Mouse (Mus musculus) neural tube, embryonic 11.5 days (tissue): ENCODE measurements around the gene Adnp. TPM values are rescaled to one million over a fixed set of nuclear protein-coding genes. Genes with fewer than 3 reads are reported as not detected.
"Not testable (repeated sequence)": the region's sequence is repeated elsewhere in the genome, so short reads cannot be mapped to it uniquely, and the experiment has no call there.

Experiments used
- ATAC-seq: fragments of 200-750 bp; cut with Nextera tagmentation; 2 replicates; pipeline ENCODE4 v1.8.0; 2017; ENCODE audit warnings: moderate number of reproducible peaks, mild to moderate bottlenecking, moderate TSS enrichment, moderate library complexity; ENCODE audit not compliant: insufficient read depth, low FRiP score, low TSS enrichment
- DNase-seq: peaks from one replicate; pipeline ENCODE4 v3.0.0-alpha.2; 2015; ENCODE audit warnings: low spot score
- H3K27ac ChIP-seq: fragments of 300-500 bp; sonication (generic); 2 replicates; pipeline ENCODE4 v1.5.1; 2014; ENCODE audit warnings: low read depth, mild to moderate bottlenecking, low read length
- H3K27me3 ChIP-seq: fragments of 300-500 bp; sonication (generic); 2 replicates; pipeline ENCODE4 v1.6.1; 2014; ENCODE audit warnings: mild to moderate bottlenecking, low read length, mixed read lengths; ENCODE audit not compliant: control insufficient read depth, insufficient read depth
- H3K36me3 ChIP-seq: fragments of 300-500 bp; sonication (generic); 2 replicates; pipeline ENCODE4 v1.6.1; 2014; ENCODE audit warnings: mild to moderate bottlenecking, low read length, moderate library complexity, mixed read lengths; ENCODE audit not compliant: control insufficient read depth, insufficient read depth
- H3K4me1 ChIP-seq: fragments of 300-500 bp; sonication (generic); 2 replicates; pipeline ENCODE4 v1.6.1; 2014; ENCODE audit warnings: low read length, mixed read lengths; ENCODE audit not compliant: control insufficient read depth, insufficient read depth
- H3K4me2 ChIP-seq: fragments of 300-500 bp; sonication (generic); 2 replicates; pipeline ENCODE4 v1.6.1; 2014; ENCODE audit warnings: low read depth, mild to moderate bottlenecking, moderate library complexity
- H3K4me3 ChIP-seq: fragments of 300-500 bp; sonication (generic); 2 replicates; pipeline ENCODE4 v1.5.1; 2014; ENCODE audit warnings: low read depth, low read length
- H3K9ac ChIP-seq: fragments of 300-500 bp; sonication (generic); 2 replicates; pipeline ENCODE4 v1.6.1; 2014; ENCODE audit warnings: mild to moderate bottlenecking, low read length
- H3K9me3 ChIP-seq: fragments of 300-500 bp; sonication (generic); 2 replicates; pipeline ENCODE4 v1.6.1; 2016; ENCODE audit warnings: low read length; ENCODE audit not compliant: control insufficient read depth
- WGBS: fragments of 180-500 bp; shearing (Covaris S2); extraction: QIAGEN DNeasy Blood & Tissue Kit; methylation state at CpG from one replicate; pipeline ENCODE4 v1.1.7; 2014; 5-methylcytosine and 5-hydroxymethylcytosine counted together
- polyA plus RNA-seq: library from polyadenylated mRNA; unstranded; fragments of >200 nt; fragmentation: Nextera tagmentation; extraction: Ambion mirVana; gene quantifications from 2 replicates; pipeline ENCODE4 v1.2.1, GENCODE M21; 2014

Gene Adnp
- polyA plus RNA-seq, 1 experiment from 2014 or later = 14.2 TPM

DNA sequence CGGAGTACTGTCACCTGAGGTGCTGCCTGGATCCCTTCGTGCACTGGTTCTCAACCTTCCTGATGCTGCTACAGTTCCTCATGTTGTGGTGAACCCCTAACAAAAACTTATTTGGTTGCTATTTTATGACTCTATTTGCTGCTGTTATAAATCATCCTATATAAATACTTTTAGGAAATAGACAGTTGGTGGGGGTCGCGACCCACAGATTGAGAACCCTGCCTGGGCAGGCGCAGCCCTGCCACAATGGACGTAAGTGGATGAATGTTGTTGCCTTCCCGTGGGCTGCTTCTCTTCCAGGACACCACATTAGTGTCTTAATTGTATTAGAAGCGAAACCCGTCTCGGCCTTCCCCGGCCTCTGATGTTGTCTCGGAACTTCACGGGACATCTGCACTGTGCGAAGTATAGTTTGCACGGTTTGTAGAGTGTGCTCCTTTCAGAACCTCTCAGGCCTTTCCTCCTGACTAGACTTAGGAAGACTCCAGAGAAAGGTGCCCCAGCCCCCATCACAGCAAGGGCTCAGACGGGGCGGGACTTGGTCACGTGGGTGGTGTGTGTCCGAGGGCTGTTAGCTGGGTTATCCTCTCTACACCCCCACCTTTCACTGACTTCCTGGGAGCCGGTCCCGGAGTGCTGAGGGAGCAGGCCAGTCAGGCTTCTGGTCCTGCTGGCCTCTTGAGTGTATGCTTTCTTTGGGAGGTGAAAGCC, 40.0 kb downstream of the Adnp start:
- ATAC-seq (no peak), DNase-seq (no peak)
- Histone ChIP-seq H3K4me3 (no peak overlapping the region), H3K4me1 (peaks cover 17% of the 10 kb centered on the region), H3K9me3 (no peaks in the 10 kb centered on the region), H3K27me3 (no peaks in the 10 kb centered on the region), H3K9ac (no peak overlapping the region), H3K36me3 (no peaks in the 10 kb centered on the region), H3K27ac (no peak overlapping the region), H3K4me2 (no peak overlapping the region)
- 45% methylated on average over 21 of the region's 21 CpGs for WGBS

- H3K27me3 ChIP-seq = no peaks in the 10 kb centered on the region
- 9% methylated on average over 14 of the region's 14 CpGs for WGBS
- ATAC-seq (no peak), DNase-seq (no peak)
- H3K36me3 ChIP-seq = no peaks in the 10 kb centered on the region
- H3K4me3 ChIP-seq = no peak overlapping the region
- H3K27ac ChIP-seq = no peak overlapping the region
- no peaks in the 10 kb centered on the region for H3K4me1 ChIP-seq
- no peaks in the 10 kb centered on the region for H3K9me3 ChIP-seq
- peak overlapping the region; percentile 27 for H3K4me2 ChIP-seq
- H3K9ac ChIP-seq = peak overlapping the region; percentile 8
These were observed 44.9 kb downstream of the Adnp start for GRCm38 (mm10) chr2:168161978-168162377.

DNA sequence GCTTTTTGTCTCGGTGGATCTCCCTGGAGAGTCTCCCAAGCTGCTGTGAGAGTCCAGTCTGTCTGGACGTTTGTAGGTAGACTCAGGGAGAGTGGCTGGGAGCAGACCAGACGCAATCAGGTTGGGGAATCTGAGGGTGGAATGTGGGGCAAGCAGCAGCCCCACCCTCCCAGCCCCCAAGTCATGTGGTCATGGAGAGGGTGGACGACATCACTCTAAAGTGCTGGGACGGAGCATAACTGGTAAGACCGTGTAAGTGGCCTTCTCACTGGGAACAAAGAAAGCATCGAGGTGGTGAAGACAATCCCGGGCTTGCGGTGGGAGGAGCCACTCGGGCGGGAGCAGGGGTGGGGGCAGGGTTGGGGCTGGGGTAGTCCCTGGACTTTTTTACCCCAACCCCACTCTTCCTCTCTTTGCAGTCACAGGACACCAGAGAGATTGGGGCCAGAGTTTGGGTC, 45.4 kb downstream of the Adnp start:
- no peaks in the 10 kb centered on the region for H3K4me1 ChIP-seq
- H3K36me3 ChIP-seq = no peaks in the 10 kb centered on the region
- no peaks in the 10 kb centered on the region for H3K27me3 ChIP-seq
- peak overlapping the region; percentile 8 for H3K9ac ChIP-seq
- ATAC-seq (peak; percentile 48; the same call in 1 of the 2 replicates), DNase-seq (no peak)
- WGBS = 7% methylated on average over 11 of the region's 11 CpGs
- H3K9me3 ChIP-seq = no peaks in the 10 kb centered on the region
- peak overlapping the region; percentile 27 for H3K4me2 ChIP-seq
- no peak overlapping the region for H3K27ac ChIP-seq
- no peak overlapping the region for H3K4me3 ChIP-seq

- no peaks in the 10 kb centered on the region for H3K36me3 ChIP-seq
- H3K27ac ChIP-seq = no peak overlapping the region
- no peak for ATAC-seq
- no peaks in the 10 kb centered on the region for H3K9me3 ChIP-seq
- no peak overlapping the region for H3K4me2 ChIP-seq
- 86% methylated on average over 9 of the region's 9 CpGs for WGBS
- H3K9ac ChIP-seq = no peak overlapping the region
- H3K27me3 ChIP-seq = no peaks in the 10 kb centered on the region
- H3K4me3 ChIP-seq = no peak overlapping the region
- no peaks in the 10 kb centered on the region for H3K4me1 ChIP-seq
- DNase-seq = no peak
These were observed 46.5 kb downstream of the Adnp start for GRCm38 (mm10) chr2:168160370-168160930.

- H3K9me3 ChIP-seq = no peaks in the 10 kb centered on the region
- WGBS = 6% methylated on average over 25 of the region's 25 CpGs
- H3K4me1 ChIP-seq = peaks cover 8% of the 10 kb centered on the region; the same call in 1 of the 2 replicates
- ATAC-seq (no peak), DNase-seq (no peak)
- H3K27ac ChIP-seq = no peak overlapping the region
- no peak overlapping the region for H3K4me3 ChIP-seq
- no peaks in the 10 kb centered on the region for H3K27me3 ChIP-seq
- peak overlapping the region; percentile 39 for H3K4me2 ChIP-seq
- H3K9ac ChIP-seq = peak overlapping the region; percentile 27
- no peaks in the 10 kb centered on the region for H3K36me3 ChIP-seq
These were observed 47.8 kb downstream of the Adnp start for GRCm38 (mm10) chr2:168158911-168159711.

DNA sequence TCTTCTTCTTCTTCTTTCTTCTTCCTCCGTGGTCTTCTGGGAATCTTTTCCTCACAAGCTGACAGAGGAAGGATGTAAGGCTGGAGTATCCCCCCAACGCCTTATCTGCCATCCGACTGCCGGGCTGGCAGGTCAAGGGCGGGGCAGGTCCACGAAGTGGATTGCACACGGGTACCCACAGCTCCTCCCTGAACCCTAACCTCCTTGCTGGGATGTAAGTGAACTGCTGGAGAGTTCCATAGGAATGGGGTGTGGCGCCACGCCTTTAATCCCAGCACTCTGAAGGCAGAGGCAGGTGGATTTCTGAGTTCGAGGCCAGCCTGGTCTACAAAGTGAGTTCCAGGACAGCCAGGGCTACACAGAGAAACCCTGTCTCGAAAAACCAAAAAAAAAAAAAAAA, 48.9 kb downstream of the Adnp start:
- H3K9me3 ChIP-seq, H3K36me3 ChIP-seq, DNase-seq, ATAC-seq, H3K27ac ChIP-seq, H3K4me1 ChIP-seq, H3K27me3 ChIP-seq, H3K9ac ChIP-seq, H3K4me2 ChIP-seq, H3K4me3 ChIP-seq: not testable (repeated sequence)
- 64% methylated on average over 9 of the region's 11 CpGs for WGBS

- H3K4me1 ChIP-seq = peaks cover 8% of the 10 kb centered on the region; the same call in 1 of the 2 replicates
- H3K27ac ChIP-seq = no peak overlapping the region
- no peak overlapping the region for H3K4me2 ChIP-seq
- no peaks in the 10 kb centered on the region for H3K9me3 ChIP-seq
- 42% methylated on average over 14 of the region's 14 CpGs for WGBS
- no peak for DNase-seq
- H3K27me3 ChIP-seq = no peaks in the 10 kb centered on the region
- no peaks in the 10 kb centered on the region for H3K36me3 ChIP-seq
- H3K4me3 ChIP-seq = no peak overlapping the region
- no peak for ATAC-seq
- H3K9ac ChIP-seq = no peak overlapping the region
These were observed 50.6 kb downstream of the Adnp start for GRCm38 (mm10) chr2:168156361-168156760.

GRCm38 (mm10) chr2:168155666-168156065, 51.2 kb downstream of the Adnp start:
- 93% methylated on average over 7 of the region's 7 CpGs for WGBS
- DNase-seq (no peak), ATAC-seq (no peak)
- H3K36me3 ChIP-seq = no peaks in the 10 kb centered on the region
- H3K9me3 ChIP-seq = no peaks in the 10 kb centered on the region
- no peak overlapping the region for H3K4me3 ChIP-seq
- peaks cover 8% of the 10 kb centered on the region; the same call in 1 of the 2 replicates for H3K4me1 ChIP-seq
- no peak overlapping the region for H3K9ac ChIP-seq
- no peak overlapping the region for H3K27ac ChIP-seq
- no peaks in the 10 kb centered on the region for H3K27me3 ChIP-seq
- H3K4me2 ChIP-seq = no peak overlapping the region
